Mouse (Mus musculus): ENCODE measurements at regions not wholly inside any gene's neighbourhood (a gene's known extent, or its start where the extent isn't known, plus 50 kb on each side); places are given as distances from the start of the nearest gene placed in this dataset.

DNA sequence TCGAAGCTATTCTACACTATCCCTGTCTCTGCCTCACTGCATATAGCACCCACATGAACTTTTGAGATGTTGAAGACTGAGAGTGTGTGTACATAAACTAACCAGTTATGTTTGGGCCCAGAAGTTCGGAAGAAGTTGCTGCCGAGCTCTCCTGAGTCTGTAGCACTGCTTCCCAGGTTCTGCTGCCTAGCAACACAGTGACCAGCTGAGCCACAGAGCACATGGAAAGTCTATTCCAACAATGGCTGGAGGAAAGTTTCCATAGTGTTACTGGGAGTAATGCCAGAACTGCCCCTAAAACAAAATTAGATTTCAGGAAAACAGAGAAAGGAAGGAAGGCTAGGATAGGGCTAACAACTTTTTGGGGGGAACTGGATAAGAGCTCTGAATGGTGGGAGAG is 489.2 kb upstream of the Marcks start:
- Histone ChIP-seq H3K4me2 (replicated peaks) (no peak overlapping the region), H3K27me3 (no peaks in the 10 kb centered on the region), H3K27ac (replicated peaks) (0 out of 2 replicates have a peak overlapping the region, but pooled peaks have one; percentile 39), H3K9me3 (replicated peaks) (no peaks in the 10 kb centered on the region), H3K4me1 (peaks cover 5% of the 10 kb centered on the region; the same call in 1 of the 2 replicates), H3K36me3 (no peaks in the 10 kb centered on the region), H3K4me3 (replicated peaks) (no peak overlapping the region), H3K9ac (no peak overlapping the region)
- WGBS: 79% methylated on average over 3 of the region's 3 CpGs
- ATAC-seq (ENCODE audit: insufficient number of reproducible peaks, low FRiP score, low TSS enrichment, low read depth): no peak

DNA sequence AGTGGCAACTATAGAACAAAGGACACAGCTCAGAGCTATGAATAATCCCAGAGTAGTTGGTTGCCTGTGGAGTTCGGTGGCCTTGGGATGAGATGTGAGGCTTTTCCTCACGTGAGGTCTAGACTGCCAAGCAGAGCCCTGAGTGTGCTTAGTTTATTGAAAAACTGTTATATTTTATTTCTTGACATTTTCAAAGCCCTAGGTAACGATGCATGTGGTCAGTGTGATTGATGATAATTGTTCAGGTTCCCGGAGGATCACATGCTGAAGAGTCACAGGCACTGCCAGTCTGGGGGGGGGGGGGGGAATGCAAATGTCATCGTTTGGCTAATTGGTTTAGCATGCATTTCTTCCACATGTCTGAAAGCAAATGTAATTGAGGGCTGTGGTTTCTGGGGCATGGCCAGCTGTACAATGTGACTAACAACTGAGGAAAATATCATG is 488.1 kb upstream of the Marcks start:
- H3K36me3 ChIP-seq: no peaks in the 10 kb centered on the region
- no peak overlapping the region for H3K27ac ChIP-seq (replicated peaks)
- no peak overlapping the region for H3K4me2 ChIP-seq (replicated peaks)
- WGBS: 43% methylated on average over 5 of the region's 5 CpGs
- no peaks in the 10 kb centered on the region for H3K27me3 ChIP-seq
- ATAC-seq (ENCODE audit: insufficient number of reproducible peaks, low FRiP score, low TSS enrichment, low read depth): no peak
- H3K9ac ChIP-seq: no peak overlapping the region
- peaks cover 5% of the 10 kb centered on the region; the same call in 1 of the 2 replicates for H3K4me1 ChIP-seq
- H3K9me3 ChIP-seq (replicated peaks): no peaks in the 10 kb centered on the region
- no peak overlapping the region for H3K4me3 ChIP-seq (replicated peaks)

GRCm38 (mm10) chr10:37625972-37626757 is 487.4 kb upstream of the Marcks start:
- Histone ChIP-seq H3K36me3 (no peaks in the 10 kb centered on the region), H3K27me3 (no peaks in the 10 kb centered on the region), H3K4me3 (replicated peaks) (no peak overlapping the region), H3K9ac (no peak overlapping the region), H3K9me3 (replicated peaks) (no peaks in the 10 kb centered on the region), H3K4me1 (peaks cover 5% of the 10 kb centered on the region; the same call in 1 of the 2 replicates), H3K27ac (replicated peaks) (no peak overlapping the region), H3K4me2 (replicated peaks) (no peak overlapping the region)
- 69% methylated on average over 1 of the region's 1 CpGs for WGBS
- ATAC-seq (ENCODE audit: insufficient number of reproducible peaks, low FRiP score, low TSS enrichment, low read depth): no peak

- Histone ChIP-seq H3K4me1 (peaks cover 5% of the 10 kb centered on the region; the same call in 1 of the 2 replicates), H3K9ac (no peak overlapping the region), H3K4me2 (replicated peaks) (no peak overlapping the region), H3K4me3 (replicated peaks) (no peak overlapping the region), H3K36me3 (no peaks in the 10 kb centered on the region), H3K27me3 (no peaks in the 10 kb centered on the region), H3K9me3 (replicated peaks) (no peaks in the 10 kb centered on the region), H3K27ac (replicated peaks) (no peak overlapping the region)
- ATAC-seq (ENCODE audit: insufficient number of reproducible peaks, low FRiP score, low TSS enrichment, low read depth): no peak
Measured at GRCm38 (mm10) chr10:37623041-37623440, 484.3 kb upstream of the Marcks start.

DNA sequence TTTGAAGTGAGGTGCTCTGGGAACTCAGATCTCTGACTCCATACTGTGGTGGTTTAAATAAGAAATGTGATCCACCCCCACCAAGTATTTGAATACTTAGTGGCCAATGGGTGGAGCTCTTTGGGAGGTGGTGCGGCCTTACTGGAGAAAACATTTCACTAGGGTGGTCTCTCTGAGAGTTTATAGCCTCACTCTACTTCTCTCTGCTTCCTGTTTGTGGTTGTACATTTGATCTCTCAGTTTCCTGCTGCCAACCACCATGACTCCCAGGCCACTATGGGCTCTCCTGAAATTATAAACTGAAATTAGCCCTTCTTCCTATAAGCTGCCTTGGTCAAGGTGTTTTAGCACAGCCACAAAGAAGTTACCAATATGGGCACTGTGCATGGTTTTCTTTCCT is 479.9 kb upstream of the Marcks start:
- Histone ChIP-seq H3K9ac (no peak overlapping the region), H3K9me3 (replicated peaks) (no peaks in the 10 kb centered on the region), H3K4me1 (0 out of 2 replicates have a peak, but pooled peaks cover 4% of the 10 kb centered on the region), H3K4me2 (replicated peaks) (no peak overlapping the region), H3K27me3 (no peaks in the 10 kb centered on the region), H3K4me3 (replicated peaks) (no peak overlapping the region), H3K36me3 (no peaks in the 10 kb centered on the region), H3K27ac (replicated peaks) (no peak overlapping the region)
- WGBS: 71% methylated on average over 1 of the region's 1 CpGs
- ATAC-seq (ENCODE audit: insufficient number of reproducible peaks, low FRiP score, low TSS enrichment, low read depth): no peak

GRCm38 (mm10) chr10:37617708-37618300 is 479.1 kb upstream of the Marcks start:
- WGBS: 62% methylated on average over 7 of the region's 7 CpGs
- H3K4me1 ChIP-seq: 0 out of 2 replicates have a peak, but pooled peaks cover 4% of the 10 kb centered on the region
- no peak overlapping the region for H3K27ac ChIP-seq (replicated peaks)

GRCm38 (mm10) chr10:37615926-37616691 is 477.4 kb upstream of the Marcks start:
- Histone ChIP-seq H3K36me3 (no peaks in the 10 kb centered on the region), H3K27ac (replicated peaks) (peak overlapping the region; percentile 22; the same call in 1 of the 2 replicates), H3K9ac (no peak overlapping the region), H3K4me2 (replicated peaks) (no peak overlapping the region), H3K4me1 (0 out of 2 replicates have a peak, but pooled peaks cover 4% of the 10 kb centered on the region), H3K4me3 (replicated peaks) (no peak overlapping the region), H3K9me3 (replicated peaks) (no peaks in the 10 kb centered on the region), H3K27me3 (no peaks in the 10 kb centered on the region)
- ATAC-seq (ENCODE audit: insufficient number of reproducible peaks, low FRiP score, low TSS enrichment, low read depth): no peak
- WGBS: 64% methylated on average over 4 of the region's 4 CpGs

More at GRCm38 (mm10) chr10:37617708-37618300, 479.1 kb upstream of the Marcks start:
- Histone ChIP-seq H3K9me3 (replicated peaks) (no peaks in the 10 kb centered on the region), H3K4me2 (replicated peaks) (no peak overlapping the region), H3K36me3 (no peaks in the 10 kb centered on the region), H3K4me3 (replicated peaks) (no peak overlapping the region), H3K9ac (no peak overlapping the region), H3K27me3 (no peaks in the 10 kb centered on the region)
- peak; percentile 29; the same call in 1 of the 2 replicates for ATAC-seq (ENCODE audit: insufficient number of reproducible peaks, low FRiP score, low TSS enrichment, low read depth)

DNA sequence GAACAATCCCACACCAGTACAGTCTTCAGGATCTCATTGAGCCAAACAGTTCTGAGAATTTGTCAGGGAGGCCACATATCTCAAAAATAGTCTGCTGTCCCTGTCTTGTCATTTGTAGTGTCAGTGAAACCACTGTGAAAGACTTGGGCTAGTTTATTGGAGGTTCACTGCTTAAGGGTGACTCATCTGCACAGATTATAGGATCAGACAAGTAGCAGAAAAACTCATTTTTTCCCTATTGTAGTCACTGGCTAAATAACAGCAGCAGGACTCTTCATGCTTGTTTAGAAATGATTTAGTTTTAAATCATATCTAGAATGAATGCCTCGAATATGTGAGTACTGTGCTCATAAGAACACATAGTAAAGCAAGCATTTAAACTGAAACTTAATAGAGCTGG is 475.2 kb upstream of the Marcks start:
- no peaks in the 10 kb centered on the region for H3K27me3 ChIP-seq
- H3K4me3 ChIP-seq (replicated peaks): no peak overlapping the region
- H3K27ac ChIP-seq (replicated peaks): no peak overlapping the region
- no peak overlapping the region for H3K4me2 ChIP-seq (replicated peaks)
- 0 out of 2 replicates have a peak, but pooled peaks cover 4% of the 10 kb centered on the region for H3K4me1 ChIP-seq
- ATAC-seq (ENCODE audit: insufficient number of reproducible peaks, low FRiP score, low TSS enrichment, low read depth): no peak
- no peaks in the 10 kb centered on the region for H3K36me3 ChIP-seq
- WGBS: 51% methylated on average over 1 of the region's 1 CpGs
- no peaks in the 10 kb centered on the region for H3K9me3 ChIP-seq (replicated peaks)
- no peak overlapping the region for H3K9ac ChIP-seq

- WGBS: 27% methylated on average over 1 of the region's 1 CpGs
- Histone ChIP-seq H3K36me3 (no peaks in the 10 kb centered on the region), H3K4me3 (replicated peaks) (no peak overlapping the region), H3K9me3 (replicated peaks) (no peaks in the 10 kb centered on the region), H3K4me2 (replicated peaks) (no peak overlapping the region), H3K27me3 (no peaks in the 10 kb centered on the region), H3K27ac (replicated peaks) (peak overlapping the region; percentile 72), H3K4me1 (peaks cover 5% of the 10 kb centered on the region; the same call in 1 of the 2 replicates), H3K9ac (no peak overlapping the region)
- no peak for ATAC-seq (ENCODE audit: insufficient number of reproducible peaks, low FRiP score, low TSS enrichment, low read depth)
Measured at GRCm38 (mm10) chr10:37603529-37603928, 464.8 kb upstream of the Marcks start.

DNA sequence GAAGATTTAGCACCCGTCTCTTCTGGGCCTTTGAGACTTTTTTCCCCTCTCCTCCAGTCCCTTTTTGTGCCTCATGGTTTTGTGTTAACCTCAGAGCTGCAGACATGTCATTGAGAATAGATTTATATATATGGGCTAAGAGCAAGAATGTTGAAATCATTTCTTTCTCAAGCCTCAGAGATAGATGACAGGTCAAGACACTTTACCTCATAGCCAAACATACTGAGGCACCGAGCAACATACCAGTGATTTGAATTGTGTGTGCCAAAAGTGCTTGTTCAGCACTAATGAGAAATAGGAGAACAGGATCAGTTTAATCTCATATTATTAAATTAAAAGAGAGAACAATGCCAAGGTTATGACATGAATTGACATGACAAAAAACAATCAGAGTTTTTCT is 464.2 kb upstream of the Marcks start:
- H3K27ac ChIP-seq (replicated peaks): peak overlapping the region; percentile 74; the same call in 1 of the 2 replicates
- no peaks in the 10 kb centered on the region for H3K27me3 ChIP-seq
- no peaks in the 10 kb centered on the region for H3K36me3 ChIP-seq
- H3K9ac ChIP-seq: no peak overlapping the region
- no peaks in the 10 kb centered on the region for H3K9me3 ChIP-seq (replicated peaks)
- peaks cover 5% of the 10 kb centered on the region; the same call in 1 of the 2 replicates for H3K4me1 ChIP-seq
- 40% methylated on average over 2 of the region's 2 CpGs for WGBS
- H3K4me3 ChIP-seq (replicated peaks): no peak overlapping the region
- no peak for ATAC-seq (ENCODE audit: insufficient number of reproducible peaks, low FRiP score, low TSS enrichment, low read depth)
- no peak overlapping the region for H3K4me2 ChIP-seq (replicated peaks)

DNA sequence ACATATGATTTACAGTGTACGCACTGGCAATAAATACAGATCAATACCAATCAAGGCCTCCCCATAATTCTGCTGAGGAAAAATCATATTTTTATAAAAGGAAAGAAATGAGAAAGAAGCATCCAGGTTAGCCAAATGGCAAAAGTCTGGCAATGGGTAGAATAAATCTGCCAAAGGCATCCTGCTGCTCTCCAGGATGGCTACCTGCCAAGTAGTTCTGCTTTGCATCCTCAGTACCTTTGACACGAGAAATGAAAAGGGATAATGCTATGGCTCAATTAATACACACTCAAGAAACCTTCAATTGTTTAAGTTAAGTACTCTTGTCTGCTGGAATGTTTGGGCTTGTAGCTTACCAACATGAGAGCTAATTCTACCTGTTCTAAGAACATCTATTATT is 451.2 kb upstream of the Marcks start:
- Histone ChIP-seq H3K4me3 (replicated peaks) (no peak overlapping the region), H3K9me3 (replicated peaks) (no peaks in the 10 kb centered on the region), H3K4me2 (replicated peaks) (no peak overlapping the region), H3K36me3 (no peaks in the 10 kb centered on the region), H3K4me1 (no peaks in the 10 kb centered on the region), H3K27ac (replicated peaks) (no peak overlapping the region), H3K27me3 (no peaks in the 10 kb centered on the region), H3K9ac (no peak overlapping the region)
- ATAC-seq (ENCODE audit: insufficient number of reproducible peaks, low FRiP score, low TSS enrichment, low read depth): no peak
- 61% methylated on average over 2 of the region's 2 CpGs for WGBS
